Mouse (Mus musculus): ENCODE data around the gene Nat8f6.
"Not testable (repeated sequence)": the region's sequence is repeated elsewhere in the genome, so short reads cannot be mapped to it uniquely, and the experiment has no call there.

The Nat8f6 gene

GRCm38 (mm10) chr6:85836098-85836497, 15.3 kb upstream of the Nat8f6 start:
- DNase-seq (ENCODE audit: low spot score in 2 of 2): not testable (repeated sequence)

DNA sequence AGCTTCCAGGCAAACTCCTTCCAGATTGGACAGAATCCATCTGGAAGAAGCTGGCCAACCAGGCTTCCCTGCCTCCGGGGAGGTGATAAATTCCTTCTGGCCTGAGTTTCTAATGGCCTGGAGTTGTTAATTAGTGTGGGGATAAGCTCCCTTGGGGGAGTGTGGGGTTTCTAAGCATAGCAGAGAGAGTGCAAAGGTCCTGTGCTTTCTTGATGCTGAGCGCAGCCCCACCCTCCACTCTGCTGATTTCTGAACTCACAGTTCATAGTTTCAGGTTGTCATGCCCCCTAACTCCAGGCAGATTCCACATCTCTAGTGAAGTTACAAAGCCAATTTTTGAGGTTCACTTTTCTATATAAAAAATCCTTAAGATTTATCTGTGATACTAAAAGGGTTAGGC, 14.3 kb upstream of the Nat8f6 start:
- not testable (repeated sequence) for DNase-seq (ENCODE audit: low spot score in 2 of 2)

DNA sequence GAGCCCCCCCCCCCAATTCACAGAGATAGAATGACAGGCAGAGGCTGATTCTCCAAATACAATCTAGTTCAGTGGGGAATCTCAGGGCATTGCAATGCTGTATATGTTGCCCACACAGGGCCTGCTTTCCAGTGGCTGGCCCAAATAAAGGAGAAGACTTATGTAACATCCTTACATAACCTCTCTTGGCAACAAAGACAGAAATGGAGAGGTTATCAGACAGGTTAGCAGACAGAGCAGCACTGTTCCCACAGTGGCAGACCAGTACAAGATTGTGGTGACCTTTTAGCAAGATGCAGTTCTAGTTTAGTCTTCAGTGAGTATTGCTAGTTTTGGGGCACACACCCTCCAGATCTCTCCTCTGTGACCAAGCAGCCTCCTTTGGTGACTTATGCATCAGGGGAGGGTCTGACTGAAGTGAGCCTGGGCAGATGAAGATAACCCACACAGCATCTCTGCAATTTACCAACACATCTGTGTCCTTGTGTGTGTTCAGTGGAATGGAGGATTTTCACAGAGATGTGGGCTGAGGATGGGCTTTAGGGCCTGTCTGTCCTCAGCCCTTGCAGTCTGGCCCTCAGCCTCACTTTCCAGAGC, 13.8 kb upstream of the Nat8f6 start:
- not testable (repeated sequence) for DNase-seq (ENCODE audit: low spot score in 2 of 2)

DNA sequence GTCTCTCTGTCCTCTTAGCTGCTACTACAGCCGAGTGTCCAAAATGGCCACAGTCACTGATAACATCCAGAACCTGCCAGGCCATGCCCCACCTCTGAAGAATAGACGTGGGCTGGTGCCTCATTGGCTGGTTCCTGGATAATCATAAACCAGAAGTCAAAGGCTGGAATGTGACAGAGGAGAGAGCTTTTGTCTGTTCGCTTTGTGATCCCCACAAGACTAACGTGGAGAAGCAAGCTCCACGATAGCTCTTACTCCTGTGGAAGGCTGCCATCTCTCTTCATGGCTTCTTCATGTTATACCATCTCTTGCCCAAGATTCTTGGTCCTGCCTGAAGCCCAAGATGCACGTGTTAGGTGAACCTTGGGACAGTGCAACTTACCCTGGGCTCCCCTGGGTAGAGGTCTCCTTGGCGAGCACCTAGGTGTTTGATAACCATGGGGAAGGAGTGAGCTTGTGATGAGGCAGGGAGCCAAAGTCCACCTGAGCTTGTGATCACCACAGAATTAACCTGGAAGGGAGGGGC, 11.1 kb upstream of the Nat8f6 start, which contains the start of gene Nat8:
TSS of gene Nat8 (minus strand) at position 287 of the 526 bp plus-strand sequence.
- DNase-seq (ENCODE audit: low spot score in 2 of 2): no peak

DNA sequence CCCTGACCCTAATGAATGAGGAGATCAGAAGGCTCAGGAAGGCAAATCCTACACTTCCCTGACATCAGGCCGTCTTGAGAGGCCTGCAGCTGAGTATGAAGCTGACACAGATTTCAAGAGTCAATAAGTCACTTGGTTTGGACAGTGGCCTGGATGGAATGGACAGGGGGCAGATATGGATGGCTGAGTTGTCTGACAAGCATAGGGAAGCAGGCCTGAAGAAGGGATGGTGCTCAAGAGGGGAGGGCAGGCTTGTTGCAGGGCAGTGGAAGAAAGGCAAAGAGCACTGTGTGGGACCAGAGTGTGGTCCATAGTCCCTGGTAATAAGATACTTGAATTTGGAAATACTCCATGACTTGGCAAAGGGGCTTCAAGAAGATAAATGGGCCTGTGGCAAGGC, 8.7 kb upstream of the Nat8f6 start:
- no peak for DNase-seq (ENCODE audit: low spot score in 2 of 2)

GRCm38 (mm10) chr6:85825886-85826285, 5.1 kb upstream of the Nat8f6 start:
- no peak for DNase-seq (ENCODE audit: low spot score in 2 of 2)

DNA sequence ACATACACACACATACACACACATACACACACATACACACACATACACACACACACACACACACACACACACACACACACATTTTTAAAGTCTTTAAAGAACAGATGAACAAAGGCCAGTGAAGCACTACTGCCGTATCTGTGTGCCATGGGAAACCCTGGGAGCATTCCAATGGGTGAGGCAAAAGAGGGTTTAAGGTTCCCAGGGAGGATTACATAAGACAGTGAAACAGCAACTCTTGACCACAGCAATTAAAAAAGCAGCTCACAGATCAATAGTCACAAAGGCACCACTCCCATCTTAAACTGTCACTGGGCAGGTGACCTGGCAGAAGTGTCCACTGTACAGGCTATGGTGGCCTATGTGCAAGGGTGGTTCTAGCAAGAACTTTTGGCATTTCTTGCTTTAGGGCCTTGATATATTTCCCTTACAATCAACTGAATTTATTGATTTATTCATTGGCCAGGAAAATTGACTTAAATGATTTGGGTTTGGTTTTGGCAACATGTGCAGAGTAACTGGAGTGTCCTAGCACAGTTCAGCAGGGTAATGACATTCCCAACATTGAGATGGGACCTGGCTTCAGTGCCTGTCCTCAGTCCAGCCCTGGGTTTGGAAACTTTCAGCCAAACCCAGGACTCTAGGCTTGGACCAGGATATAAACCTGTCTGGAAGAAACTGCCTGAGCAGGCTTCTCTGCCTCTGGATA, 2.8 kb upstream of the Nat8f6 start:
- DNase-seq (ENCODE audit: low spot score in 2 of 2): no peak

- no peak for DNase-seq (ENCODE audit: low spot score in 2 of 2)
These were observed 1.5 kb upstream of the Nat8f6 start for GRCm38 (mm10) chr6:85822286-85822685.

DNA sequence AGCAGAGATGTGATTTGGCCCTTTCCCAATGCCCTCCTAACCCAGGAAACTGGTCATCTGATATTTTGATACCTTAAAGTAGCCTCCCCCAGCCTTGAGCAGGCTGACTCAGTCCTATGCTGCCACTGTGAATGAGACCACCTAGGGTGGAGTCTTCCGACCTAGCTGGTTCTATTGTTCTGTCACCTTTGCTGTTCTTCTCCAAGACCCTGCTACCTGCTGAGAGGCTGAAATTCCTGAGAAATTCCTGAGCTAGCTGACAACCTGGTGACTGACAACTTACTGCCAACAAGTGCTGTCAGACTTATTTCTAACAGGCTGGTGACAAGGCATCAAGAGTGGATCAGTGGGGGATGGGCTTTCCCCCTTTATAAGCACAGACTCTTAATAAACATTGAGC, 2.4 kb downstream of the Nat8f6 start:
- DNase-seq (ENCODE audit: low spot score in 2 of 2): no peak

DNA sequence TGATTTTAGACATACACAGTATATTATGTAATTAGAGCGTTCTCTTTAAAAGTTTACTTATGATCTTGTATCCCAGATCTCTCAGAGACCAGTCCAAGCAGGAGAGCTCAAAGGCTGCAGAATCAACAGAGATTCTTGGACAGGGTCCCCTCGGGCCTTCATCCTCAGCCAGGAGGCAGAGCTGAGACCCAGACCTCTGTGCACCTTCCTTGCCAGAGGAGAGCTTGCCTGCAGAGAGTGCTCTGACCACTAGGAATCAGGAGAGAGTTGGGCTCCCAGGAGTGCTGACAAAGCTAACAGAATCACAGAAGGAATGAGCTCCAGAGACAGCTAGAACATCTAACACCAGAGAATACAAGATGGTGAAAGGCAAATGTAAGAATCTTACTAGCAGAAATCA, 7.4 kb downstream of the Nat8f6 start:
- no peak for DNase-seq (ENCODE audit: low spot score in 2 of 2)

DNA sequence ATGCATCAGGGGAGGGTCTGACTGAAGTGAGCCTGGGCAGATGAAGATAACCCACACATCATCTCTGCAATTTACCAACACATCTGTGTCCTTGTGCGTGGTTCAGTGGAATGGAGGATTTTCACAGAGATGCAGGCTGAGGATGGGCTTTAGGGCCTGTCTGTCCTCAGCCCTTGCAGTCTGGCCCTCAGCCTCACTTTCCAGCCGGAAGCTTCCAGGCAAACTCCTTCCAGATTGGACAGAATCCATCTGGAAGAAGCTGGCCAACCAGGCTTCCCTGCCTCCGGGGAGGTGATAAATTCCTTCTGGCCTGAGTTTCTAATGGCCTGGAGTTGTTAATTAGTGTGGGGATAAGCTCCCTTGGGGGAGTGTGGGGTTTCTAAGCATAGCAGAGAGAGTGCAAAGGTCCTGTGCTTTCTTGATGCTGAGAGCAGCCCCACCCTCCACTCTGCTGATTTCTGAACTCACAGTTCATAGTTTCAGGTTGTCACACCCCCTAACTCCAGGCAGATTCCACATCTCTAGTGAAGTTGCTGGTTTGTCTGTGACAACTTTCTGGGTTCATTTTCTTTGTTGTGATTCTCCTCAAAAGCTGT, 9.7 kb downstream of the Nat8f6 start:
- not testable (repeated sequence) for DNase-seq (ENCODE audit: low spot score in 2 of 2)

GRCm38 (mm10) chr6:85810514-85810913, 10.2 kb downstream of the Nat8f6 start:
- not testable (repeated sequence) for DNase-seq (ENCODE audit: low spot score in 2 of 2)

- not testable (repeated sequence) for DNase-seq (ENCODE audit: low spot score in 2 of 2)
These were observed 11.0 kb downstream of the Nat8f6 start for GRCm38 (mm10) chr6:85809784-85810183.

GRCm38 (mm10) chr6:85803180-85803579, 17.6 kb downstream of the Nat8f6 start:
- DNase-seq (ENCODE audit: low spot score in 2 of 2): not testable (repeated sequence)

GRCm38 (mm10) chr6:85765532-85765931, 55.2 kb downstream of the Nat8f6 start, which contains the start of gene Nat8f3:
Gene Nat8f3, minus strand, starts transcription at chr6:85765754.
- DNase-seq (ENCODE audit: low spot score in 2 of 2): not testable (repeated sequence)

DNA sequence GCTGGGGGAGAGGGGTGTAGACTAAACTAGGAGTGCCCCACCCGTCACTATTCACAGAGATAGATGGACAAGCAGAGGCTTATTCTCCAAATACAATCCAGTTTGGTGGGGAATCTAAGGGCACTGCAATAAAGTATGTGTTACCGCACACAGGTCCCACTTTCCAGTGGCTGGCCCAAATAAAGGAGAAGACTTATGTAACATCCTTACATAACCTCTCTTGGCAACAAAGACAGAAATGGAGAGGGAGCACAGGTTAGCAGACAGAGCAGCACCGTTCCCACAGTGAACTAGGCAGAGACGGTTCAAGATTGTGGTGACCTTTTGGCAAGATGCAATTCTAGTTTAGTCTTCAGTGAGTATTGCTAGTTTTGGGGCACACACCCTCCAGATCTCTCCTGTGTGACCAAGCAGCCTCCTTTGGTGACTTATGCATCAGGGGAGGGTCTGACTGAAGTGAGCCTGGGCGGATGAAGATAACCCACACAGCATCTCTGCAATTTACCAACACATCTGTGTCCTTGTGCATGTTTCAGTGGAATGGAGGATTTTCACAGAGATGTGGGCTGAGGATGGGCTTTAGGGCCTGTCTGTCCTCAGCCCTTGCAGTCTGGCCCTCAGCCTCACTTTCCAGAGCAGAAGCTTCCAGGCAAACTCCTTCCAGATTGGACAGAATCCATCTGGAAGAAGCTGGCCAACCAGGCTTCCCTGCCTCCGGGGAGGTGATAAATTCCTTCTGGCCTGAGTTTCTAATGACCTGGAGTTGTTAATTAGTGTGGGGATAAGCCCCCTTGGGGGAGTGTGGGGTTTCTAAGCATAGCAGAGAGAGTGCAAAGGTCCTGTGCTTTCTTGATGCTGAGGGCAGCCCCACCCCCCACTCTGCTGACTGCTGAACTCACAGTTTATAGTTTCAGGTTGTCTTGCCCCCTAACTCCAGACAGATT, 57.4 kb downstream of the Nat8f6 start:
- DNase-seq (ENCODE audit: low spot score in 2 of 2): not testable (repeated sequence)

GRCm38 (mm10) chr6:85762678-85763077, 58.1 kb downstream of the Nat8f6 start:
- not testable (repeated sequence) for DNase-seq (ENCODE audit: low spot score in 2 of 2)
